Mouse (Mus musculus): ENCODE measurements around the gene Lgsn. TPM values are rescaled to one million over a fixed set of nuclear protein-coding genes. Genes with fewer than 3 reads are reported as not detected.

Lgsn gene
- polyA plus RNA-seq (2012; fragmentation: generic; extraction: Trizol), result not detected
- long read RNA-seq, experiment 1, result 0 reads
- long read RNA-seq, experiment 2, result 0 reads

DNA sequence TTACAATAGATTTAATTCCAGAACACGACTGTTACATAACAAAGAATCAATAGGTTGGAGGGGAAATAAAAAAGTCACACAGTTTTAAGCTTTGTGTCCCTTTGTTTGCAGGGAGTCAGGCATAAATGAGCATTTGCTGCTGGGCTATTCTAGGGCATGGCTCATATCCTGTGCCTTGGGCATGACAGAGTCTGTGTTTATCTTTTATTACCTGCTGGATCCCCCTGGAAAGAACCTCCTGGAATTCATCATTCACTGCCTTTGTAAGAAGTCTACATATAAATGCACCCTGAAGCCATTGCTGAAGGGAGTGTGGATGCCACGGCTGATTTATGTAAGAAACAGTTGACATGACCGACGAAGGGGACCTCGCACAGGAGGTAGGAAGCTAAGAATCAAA, at the start of gene Lgsn:
Gene Lgsn, plus strand, starts transcription at position 301 of the 400 bp plus-strand sequence.
- Histone ChIP-seq H3ac (ENCODE audit: control insufficient read depth, insufficient read length, low read depth) (no peak within 1 kb of the TSS), H3K36me3 (ENCODE audit: control insufficient read depth, insufficient read depth) (no peaks in the 10 kb centered on the region), H3K79me2 (ENCODE audit: control insufficient read depth, insufficient read depth) (no peaks in the 10 kb centered on the region), H3K4me3 (ENCODE audit: insufficient read depth, poor library complexity, severe bottlenecking) (no peak within 1 kb of the TSS), H3K27me3 (ENCODE audit: control insufficient read depth, insufficient read depth, insufficient read length) (no peaks in the 10 kb centered on the region), H3K79me3 (ENCODE audit: low read depth) (no peaks in the 10 kb centered on the region)
- TF ChIP-seq MYOD1 (IDR thresholded peaks at IDR 0.05; ENCODE audit: control insufficient read depth, insufficient read length, low read depth) (no peak), CTCF (IDR thresholded peaks at IDR 0.05; ENCODE audit: control insufficient read depth, insufficient read depth, insufficient read length) (no peak), FOSL1 (IDR thresholded peaks at IDR 0.05; ENCODE audit: insufficient read depth, low read length, poor library complexity, severe bottlenecking) (no peak), MAX (IDR thresholded peaks at IDR 0.05) (no peak), USF1 (IDR thresholded peaks at IDR 0.05; ENCODE audit: low read depth) (no peak), CEBPB (IDR thresholded peaks at IDR 0.05; ENCODE audit: low read depth) (no peak)

DNA sequence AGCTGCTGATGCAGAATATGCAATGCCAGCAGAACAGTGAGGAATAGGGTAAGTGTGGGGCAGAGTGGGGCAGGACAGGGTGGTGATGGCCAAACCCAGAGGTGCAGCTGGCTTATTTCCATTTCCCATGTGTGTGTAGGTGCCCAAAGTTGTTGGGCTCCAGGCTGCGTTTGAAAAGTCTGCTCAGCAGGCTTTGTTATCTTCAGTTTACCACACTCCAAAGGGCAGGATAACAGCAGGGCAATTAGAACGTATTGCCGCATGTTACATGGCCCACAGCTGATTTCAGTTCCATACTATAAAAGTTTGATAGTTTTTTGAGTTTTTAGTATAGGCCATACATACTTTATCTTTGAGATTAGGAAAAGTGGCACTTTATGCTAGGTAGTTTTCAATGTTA, 37.8 kb upstream of the Lgsn start:
- Histone ChIP-seq H3ac (ENCODE audit: control insufficient read depth, insufficient read length, low read depth) (no peak overlapping the region), H3K27me3 (ENCODE audit: control insufficient read depth, insufficient read depth, insufficient read length) (no peaks in the 10 kb centered on the region), H3K36me3 (ENCODE audit: control insufficient read depth, insufficient read depth) (no peaks in the 10 kb centered on the region), H3K79me3 (ENCODE audit: low read depth) (no peaks in the 10 kb centered on the region), H3K79me2 (ENCODE audit: control insufficient read depth, insufficient read depth) (no peaks in the 10 kb centered on the region), H3K4me3 (ENCODE audit: insufficient read depth, poor library complexity, severe bottlenecking) (no peak overlapping the region)
- TF ChIP-seq USF1 (IDR thresholded peaks at IDR 0.05; ENCODE audit: low read depth), result no peak
- TF ChIP-seq CEBPB (IDR thresholded peaks at IDR 0.05; ENCODE audit: low read depth), result no peak
- TF ChIP-seq MYOG (IDR thresholded peaks at IDR 0.05; ENCODE audit: control insufficient read depth, extremely low read depth, insufficient read length), result no peak
- no peak for TF ChIP-seq CTCF (IDR thresholded peaks at IDR 0.05; ENCODE audit: control insufficient read depth, insufficient read depth, insufficient read length)
- TF ChIP-seq MAX (IDR thresholded peaks at IDR 0.05), result no peak
- no peak for TF ChIP-seq MYOD1 (IDR thresholded peaks at IDR 0.05; ENCODE audit: control insufficient read depth, insufficient read length, low read depth)
- no peak for TF ChIP-seq FOSL1 (IDR thresholded peaks at IDR 0.05; ENCODE audit: insufficient read depth, low read length, poor library complexity, severe bottlenecking)

DNA sequence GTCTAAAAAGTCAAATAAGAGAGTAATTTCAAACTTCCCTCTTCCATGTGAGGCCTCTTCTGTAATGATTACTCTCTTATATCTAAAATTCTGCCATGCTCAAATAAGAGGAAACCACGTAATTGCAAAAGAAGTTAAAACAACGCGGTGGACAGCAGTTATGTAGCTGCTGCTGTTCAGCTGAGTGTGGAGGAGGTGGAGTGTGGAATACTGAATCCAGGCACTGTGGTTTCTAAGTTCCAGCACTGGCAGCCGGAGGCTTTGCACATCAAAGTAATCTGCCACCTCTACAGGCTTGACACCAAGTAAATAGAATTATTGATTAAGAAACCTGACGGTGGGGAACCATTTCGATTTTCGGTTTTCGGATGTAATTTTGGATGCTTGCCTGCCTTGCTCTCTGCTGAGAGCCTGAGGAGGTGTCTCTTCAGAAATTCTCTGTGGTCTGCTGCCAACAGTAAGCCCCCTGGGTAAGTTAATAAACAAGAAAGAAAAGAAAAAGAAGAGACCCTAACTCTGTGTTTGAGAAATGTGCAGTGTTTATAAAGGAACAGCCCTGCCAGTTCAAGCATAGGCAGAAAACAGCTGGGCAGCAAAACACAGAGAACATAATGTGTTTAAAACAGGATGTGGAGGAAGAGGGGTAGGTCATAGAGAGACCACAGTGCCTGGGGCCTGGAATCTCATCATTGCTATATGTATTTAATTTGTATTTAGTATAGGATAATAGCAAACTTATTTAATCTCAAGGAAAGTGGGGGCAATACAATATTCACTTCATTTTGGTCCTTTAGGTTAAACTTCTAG, 33.7 kb upstream of the Lgsn start:
- Histone ChIP-seq H3K36me3 (ENCODE audit: control insufficient read depth, insufficient read depth) (no peaks in the 10 kb centered on the region), H3K4me3 (ENCODE audit: insufficient read depth, poor library complexity, severe bottlenecking) (no peak overlapping the region), H3K27me3 (ENCODE audit: control insufficient read depth, insufficient read depth, insufficient read length) (no peaks in the 10 kb centered on the region), H3K79me2 (ENCODE audit: control insufficient read depth, insufficient read depth) (no peaks in the 10 kb centered on the region), H3K79me3 (ENCODE audit: low read depth) (no peaks in the 10 kb centered on the region), H3ac (ENCODE audit: control insufficient read depth, insufficient read length, low read depth) (no peak overlapping the region)
- TF ChIP-seq USF1 (IDR thresholded peaks at IDR 0.05; ENCODE audit: low read depth) (no peak), MYOG (IDR thresholded peaks at IDR 0.05; ENCODE audit: control insufficient read depth, extremely low read depth, insufficient read length) (no peak), MYOD1 (IDR thresholded peaks at IDR 0.05; ENCODE audit: control insufficient read depth, insufficient read length, low read depth) (no peak), CTCF (IDR thresholded peaks at IDR 0.05; ENCODE audit: control insufficient read depth, insufficient read depth, insufficient read length) (no peak), CEBPB (IDR thresholded peaks at IDR 0.05; ENCODE audit: low read depth) (no peak), FOSL1 (IDR thresholded peaks at IDR 0.05; ENCODE audit: insufficient read depth, low read length, poor library complexity, severe bottlenecking) (no peak), MAX (IDR thresholded peaks at IDR 0.05) (no peak)

DNA sequence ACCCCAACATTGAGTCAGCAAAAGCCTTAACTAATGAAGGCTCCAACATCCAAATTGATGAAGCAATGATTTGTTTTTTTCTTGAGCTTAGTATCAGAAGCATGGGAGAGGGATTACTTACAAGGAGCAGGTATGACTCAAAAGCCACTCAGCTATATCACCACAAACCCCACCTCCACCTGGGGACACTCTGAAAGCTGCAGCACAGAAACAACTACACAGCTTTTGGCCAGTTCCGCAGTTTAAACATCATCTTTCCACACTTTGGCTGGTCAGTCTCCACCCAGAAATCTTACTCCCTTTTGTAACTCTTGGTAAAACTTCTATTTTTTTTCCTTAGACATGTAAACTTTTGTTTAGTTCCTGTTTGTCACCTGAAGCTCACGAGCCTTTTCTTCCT, 32.6 kb upstream of the Lgsn start:
- Histone ChIP-seq H3K79me3 (ENCODE audit: low read depth) (no peaks in the 10 kb centered on the region), H3ac (ENCODE audit: control insufficient read depth, insufficient read length, low read depth) (no peak overlapping the region), H3K36me3 (ENCODE audit: control insufficient read depth, insufficient read depth) (no peaks in the 10 kb centered on the region), H3K79me2 (ENCODE audit: control insufficient read depth, insufficient read depth) (no peaks in the 10 kb centered on the region), H3K27me3 (ENCODE audit: control insufficient read depth, insufficient read depth, insufficient read length) (no peaks in the 10 kb centered on the region), H3K4me3 (ENCODE audit: insufficient read depth, poor library complexity, severe bottlenecking) (no peak overlapping the region)
- TF ChIP-seq MYOG (IDR thresholded peaks at IDR 0.05; ENCODE audit: control insufficient read depth, extremely low read depth, insufficient read length) (no peak), FOSL1 (IDR thresholded peaks at IDR 0.05; ENCODE audit: insufficient read depth, low read length, poor library complexity, severe bottlenecking) (no peak), MAX (IDR thresholded peaks at IDR 0.05) (no peak), MYOD1 (IDR thresholded peaks at IDR 0.05; ENCODE audit: control insufficient read depth, insufficient read length, low read depth) (no peak), USF1 (IDR thresholded peaks at IDR 0.05; ENCODE audit: low read depth) (no peak), CEBPB (IDR thresholded peaks at IDR 0.05; ENCODE audit: low read depth) (no peak), CTCF (IDR thresholded peaks at IDR 0.05; ENCODE audit: control insufficient read depth, insufficient read depth, insufficient read length) (no peak)

DNA sequence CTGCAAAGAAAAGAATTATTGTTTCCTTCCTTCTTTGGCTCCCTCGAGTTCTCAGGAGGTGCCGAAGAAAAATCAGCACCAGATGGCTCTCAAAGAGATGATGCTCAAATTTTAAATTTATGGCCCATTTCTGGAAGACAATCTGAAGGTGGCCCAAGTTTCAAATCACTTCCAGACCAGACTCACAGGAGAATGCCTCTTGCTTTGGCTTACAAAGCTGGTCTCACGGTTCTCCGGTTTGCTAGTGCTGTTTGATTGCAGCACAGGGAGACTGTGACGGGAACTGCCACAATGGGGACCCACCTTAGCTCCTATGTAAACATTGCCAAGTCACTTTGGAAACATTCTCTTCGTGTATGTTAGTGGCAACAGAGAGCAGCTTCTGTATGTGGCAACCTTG, 26.5 kb upstream of the Lgsn start:
- no peaks in the 10 kb centered on the region for H3K79me2 ChIP-seq (ENCODE audit: control insufficient read depth, insufficient read depth)
- H3K4me3 ChIP-seq (ENCODE audit: insufficient read depth, poor library complexity, severe bottlenecking), result no peak overlapping the region
- no peaks in the 10 kb centered on the region for H3K79me3 ChIP-seq (ENCODE audit: low read depth)

More for the DNA sequence above, 26.5 kb upstream of the Lgsn start:
- H3K27me3 ChIP-seq (ENCODE audit: control insufficient read depth, insufficient read depth, insufficient read length), result no peaks in the 10 kb centered on the region
- no peak overlapping the region for H3ac ChIP-seq (ENCODE audit: control insufficient read depth, insufficient read length, low read depth)
- H3K36me3 ChIP-seq (ENCODE audit: control insufficient read depth, insufficient read depth), result no peaks in the 10 kb centered on the region
- no peak for TF ChIP-seq CTCF (IDR thresholded peaks at IDR 0.05; ENCODE audit: control insufficient read depth, insufficient read depth, insufficient read length)
- no peak for TF ChIP-seq MYOG (IDR thresholded peaks at IDR 0.05; ENCODE audit: control insufficient read depth, extremely low read depth, insufficient read length)
- no peak for TF ChIP-seq USF1 (IDR thresholded peaks at IDR 0.05; ENCODE audit: low read depth)
- no peak for TF ChIP-seq MAX (IDR thresholded peaks at IDR 0.05)
- TF ChIP-seq MYOD1 (IDR thresholded peaks at IDR 0.05; ENCODE audit: control insufficient read depth, insufficient read length, low read depth), result no peak

All from C2C12 (cell line).